Mouse (Mus musculus) heart, adult 2 months (tissue): ENCODE data around the gene Pgap2. TPM values are rescaled to one million over a fixed set of nuclear protein-coding genes. Genes with fewer than 3 reads are reported as not detected.

Experiments used
- DNase-seq, 2 experiments: peaks; one replicate each; pipeline ENCODE4 v3.0.0; 2021
- H3K27ac ChIP-seq: fragments of 200-600 bp; 2 replicates; pipeline ENCODE4 v1.8.1; 2022
- H3K27me3 ChIP-seq: fragments of 200-500 bp; 2 replicates; pipeline ENCODE4 v1.6.1; 2012; ENCODE audit warnings: mild to moderate bottlenecking, low read length, inconsistent platforms, mixed read lengths; ENCODE audit not compliant: control insufficient read depth, insufficient read depth
- H3K36me3 ChIP-seq: fragments of 200-500 bp; 2 replicates; pipeline ENCODE4 v1.6.1; 2012; ENCODE audit warnings: low read length, inconsistent platforms; ENCODE audit not compliant: control insufficient read depth, insufficient read depth
- H3K4me1 ChIP-seq: fragments of 200-500 bp; 2 replicates; pipeline ENCODE4 v1.6.1; 2011; ENCODE audit warnings: low read length; ENCODE audit not compliant: control insufficient read depth, insufficient read depth
- H3K4me3 ChIP-seq: fragments of 200-600 bp; 2 replicates; pipeline ENCODE4 v1.8.1; 2022
- H3K79me2 ChIP-seq: fragments of 200-500 bp; replicated peaks from 2 replicates; pipeline ENCODE4 v1.6.1; 2012; ENCODE audit warnings: mild to moderate bottlenecking, inconsistent platforms, low read length, moderate library complexity, mixed read lengths; ENCODE audit not compliant: control insufficient read depth, insufficient read depth
- H3K9ac ChIP-seq: fragments of 200-500 bp; 2 replicates; pipeline ENCODE4 v1.6.1; 2012; ENCODE audit warnings: low read depth, mild to moderate bottlenecking, control low read depth, inconsistent platforms, low read length, mixed read lengths
- CTCF ChIP-seq: fragments of 200-600 bp; IDR thresholded peaks from 2 replicates; pipeline ENCODE4 v1.8.1; 2022; ENCODE audit warnings: antibody characterized with exemption, mild to moderate bottlenecking, moderate library complexity
- EP300 ChIP-seq: fragments of 200-500 bp; IDR thresholded peaks from 2 replicates; pipeline ENCODE4 v1.6.1; 2011; ENCODE audit warnings: low read depth, low read length, control low read depth; ENCODE audit not compliant: insufficient read depth
- POLR2A ChIP-seq: fragments of 200-500 bp; IDR thresholded peaks from 2 replicates; pipeline ENCODE4 v1.6.1; 2011; ENCODE audit warnings: mild to moderate bottlenecking, low read depth, low read length, control low read depth; ENCODE audit not compliant: insufficient read depth
- WGBS: fragments of 180-500 bp; shearing (Covaris S2); methylation state at CpG from one replicate; pipeline ENCODE4 v1.1.7; 2018; 5-methylcytosine and 5-hydroxymethylcytosine counted together
- intact Hi-C: fragments of 180-260 bp; cut with DNase I; formaldehyde crosslinking; loops from one replicate; pipeline ENCODE4 v1.15.1; 2025
- long read RNA-seq: library from polyadenylated mRNA; stranded (forward); transcript quantifications from one replicate; pipeline ENCODE4 v2.0.0, GENCODE M21; 2021
- polyA plus RNA-seq: library from polyadenylated mRNA; depleted of rRNA; stranded (reverse); fragments of >200 nt; gene quantifications from 2 replicates; pipeline ENCODE4 v1.2.3, GENCODE M21; 2012; rRNA removed
- total RNA-seq, 2 experiments: library from RNA; stranded (reverse); gene quantifications; 2 replicates each; pipeline ENCODE4 v1.2.3; 2021

The Pgap2 gene
- total RNA-seq = 10 to 100 TPM; 59.7 to 65.4 TPM
- 111 and 124 TPM in 2 replicates for polyA plus RNA-seq
- long read RNA-seq, transcript Pgap2-201 (7 exons, 1,201 nt) = major isoform, 16 of 70 reads
- long read RNA-seq, transcript Pgap2-225 (7 exons, 2,034 nt) = minor isoform, 9 of 70 reads
- long read RNA-seq, transcript Pgap2-204 (7 exons, 2,141 nt) = minor isoform, 5 of 70 reads
- long read RNA-seq, partial matches to known transcripts = 3 of 70 reads
- long read RNA-seq, other reads (novel, unspliced or antisense) = 36 of 70 reads

GRCm38 (mm10) chr7:102209756-102210721 lies at the start of gene Pgap2, which contains the start of gene Nup98:
TSS of gene Pgap2 (plus strand) at chr7:102210208.
TSS of gene Nup98 (minus strand) at chr7:102210176.
- Histone ChIP-seq H3K79me2 (peaks cover 6% of the 10 kb centered on the region), H3K9ac (peak within 1 kb of the TSS; percentile 89), H3K27ac (peak within 1 kb of the TSS; percentile 95), H3K36me3 (peaks cover 8% of the 10 kb centered on the region), H3K27me3 (no peaks in the 10 kb centered on the region), H3K4me1 (peaks cover 4% of the 10 kb centered on the region), H3K4me3 (peak within 1 kb of the TSS; percentile 60)
- intact Hi-C loops = loop anchor here (5.0 kb wide), 1 partner anchor 42 kb away; no protein-coding TSS in a partner anchor
- TF ChIP-seq CTCF = peak; percentile 55
- peak; percentile 76 for TF ChIP-seq POLR2A
- TF ChIP-seq EP300 = 0 out of 2 replicates have a peak, but pooled peaks have one; percentile 26
- DNase-seq = peak; percentile 97 to 99
- WGBS = 1% methylated on average over 86 of the region's 87 CpGs

GRCm38 (mm10) chr7:102170300-102170699 lies 39.7 kb upstream of the Pgap2 start:
- TF ChIP-seq CTCF (peak; percentile 60), EP300 (no peak)
- Histone ChIP-seq H3K4me1 (no peaks in the 10 kb centered on the region), H3K79me2 (no peaks in the 10 kb centered on the region), H3K9ac (no peak overlapping the region), H3K4me3 (no peak overlapping the region), H3K36me3 (no peaks in the 10 kb centered on the region), H3K27ac (no peak overlapping the region), H3K27me3 (no peaks in the 10 kb centered on the region)
- intact Hi-C loops = no loop called here
- no peak for DNase-seq

- WGBS = 91% methylated on average over 3 of the region's 3 CpGs
Measured at GRCm38 (mm10) chr7:102183849-102184248, 26.2 kb upstream of the Pgap2 start.

GRCm38 (mm10) chr7:102192356-102192755 lies 17.7 kb upstream of the Pgap2 start:
- no peak for TF ChIP-seq POLR2A
- no peak for TF ChIP-seq EP300
- peak; percentile 69 for TF ChIP-seq CTCF
- Histone ChIP-seq H3K9ac (no peak overlapping the region), H3K79me2 (no peaks in the 10 kb centered on the region), H3K27ac (no peak overlapping the region), H3K4me3 (no peak overlapping the region), H3K27me3 (no peaks in the 10 kb centered on the region), H3K4me1 (no peaks in the 10 kb centered on the region), H3K36me3 (peaks cover 2% of the 10 kb centered on the region)
- 87% methylated on average over 1 of the region's 1 CpGs for WGBS
- DNase-seq = no peak
- intact Hi-C loops = loop anchor here (2.0 kb wide), 1 partner anchor 58 kb away; no protein-coding TSS in a partner anchor

More at GRCm38 (mm10) chr7:102183849-102184248, 26.2 kb upstream of the Pgap2 start:
- no peaks in the 10 kb centered on the region for H3K79me2 ChIP-seq
- TF ChIP-seq EP300 (no peak), CTCF (no peak), POLR2A (no peak)
- H3K4me3 ChIP-seq = no peak overlapping the region
- no peaks in the 10 kb centered on the region for H3K4me1 ChIP-seq
- H3K27me3 ChIP-seq = no peaks in the 10 kb centered on the region
- no peak overlapping the region for H3K9ac ChIP-seq
- intact Hi-C loops = no loop called here
- no peak overlapping the region for H3K27ac ChIP-seq
- DNase-seq = no peak
- H3K36me3 ChIP-seq = peaks cover 6% of the 10 kb centered on the region; the same call in 1 of the 2 replicates

- Histone ChIP-seq H3K4me1 (peaks cover 5% of the 10 kb centered on the region), H3K36me3 (peaks cover 3% of the 10 kb centered on the region; the same call in 1 of the 2 replicates), H3K79me2 (peaks cover 10% of the 10 kb centered on the region), H3K9ac (no peak overlapping the region), H3K27me3 (no peaks in the 10 kb centered on the region), H3K27ac (no peak overlapping the region), H3K4me3 (no peak overlapping the region)
- intact Hi-C loops = no loop called here
- WGBS = 76% methylated on average over 3 of the region's 3 CpGs
- DNase-seq = no peak
- no peak for TF ChIP-seq EP300
- no peak for TF ChIP-seq POLR2A
- no peak for TF ChIP-seq CTCF
Measured at GRCm38 (mm10) chr7:102200576-102200975, 9.4 kb upstream of the Pgap2 start.
